Mouse (Mus musculus): ENCODE data around the gene Wdr46.
"Not testable (repeated sequence)": the region's sequence is repeated elsewhere in the genome, so short reads cannot be mapped to it uniquely, and the experiment has no call there.

Gene Wdr46

GRCm38 (mm10) chr17:33930280-33931158 lies 9.9 kb upstream of the Wdr46 start:
- DNase-seq, result peak; percentile 46

- DNase-seq, result no peak
Observed at GRCm38 (mm10) chr17:33931159-33931866, 9.1 kb upstream of the Wdr46 start.

DNA sequence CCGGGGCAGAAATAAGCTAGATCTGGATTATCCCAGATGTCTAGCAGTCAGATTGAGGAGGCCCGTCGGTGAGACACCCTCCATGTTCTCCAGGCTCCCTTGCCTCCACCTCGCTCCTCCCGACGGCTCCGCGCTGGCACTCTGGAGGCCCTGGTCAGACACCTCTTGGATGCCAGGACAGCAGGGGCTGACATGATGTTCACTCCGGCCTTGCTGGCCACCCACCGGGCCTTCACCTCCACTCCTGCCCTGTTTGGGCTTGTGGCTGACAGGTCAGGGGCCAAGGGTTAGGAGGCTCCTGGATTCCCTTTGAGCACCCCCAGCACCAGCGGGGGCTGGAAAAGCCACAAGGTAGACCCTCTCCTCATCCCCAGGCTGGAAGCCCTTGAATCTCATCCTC lies 8.5 kb upstream of the Wdr46 start:
- no peak for DNase-seq

GRCm38 (mm10) chr17:33932448-33932847 lies 8.0 kb upstream of the Wdr46 start:
- DNase-seq, result no peak

DNA sequence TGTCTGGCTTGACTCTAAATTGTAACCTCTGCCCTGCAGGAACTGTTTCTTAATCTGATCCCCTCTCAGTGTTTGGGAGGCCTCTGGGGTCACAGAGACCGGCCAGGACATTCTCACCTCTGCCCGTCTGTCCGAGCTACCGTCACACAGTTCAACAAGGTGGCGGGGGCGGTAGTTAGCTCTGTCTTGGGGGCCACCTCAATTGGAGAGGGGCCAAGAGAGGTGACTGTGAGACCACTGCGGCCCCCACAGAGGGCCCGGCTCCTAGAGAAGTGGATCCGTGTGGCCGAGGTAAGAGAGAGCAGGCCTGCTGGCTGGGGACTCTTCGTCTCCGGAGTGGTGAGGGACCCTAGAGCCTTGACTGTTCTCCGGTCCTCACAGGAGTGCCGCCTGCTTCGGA lies 7.5 kb upstream of the Wdr46 start:
- DNase-seq, result no peak

DNA sequence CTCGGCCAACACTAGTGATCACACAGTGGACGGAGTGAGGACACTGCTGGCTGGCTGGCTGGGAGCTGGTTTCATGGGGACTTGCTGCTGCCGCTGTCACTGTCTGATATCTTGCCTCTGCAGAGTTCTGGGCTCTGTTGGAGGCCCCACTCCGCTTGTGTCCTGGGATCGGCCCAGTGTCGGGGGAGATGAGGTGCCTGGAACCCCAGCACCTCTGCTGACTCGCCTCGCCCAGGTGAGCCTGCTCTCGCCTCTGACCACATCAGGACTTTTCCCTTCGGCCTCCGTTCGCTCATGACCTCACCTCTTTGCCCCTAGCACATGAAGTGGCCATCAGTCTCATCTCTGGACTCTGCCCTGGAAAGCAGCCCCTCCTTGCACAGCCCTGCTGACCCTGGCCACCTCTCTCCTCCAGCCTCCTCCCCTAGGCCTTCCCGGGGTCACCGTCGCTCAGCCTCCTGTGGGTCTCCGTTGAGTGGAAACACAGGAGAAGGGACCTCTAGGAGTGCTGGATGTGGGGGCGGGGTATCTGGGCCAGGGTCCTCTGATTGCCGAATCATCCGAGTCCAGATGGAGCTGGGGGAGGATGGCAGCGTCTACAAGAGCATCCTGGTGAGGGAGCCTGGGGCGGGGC lies 4.9 kb upstream of the Wdr46 start:
- DNase-seq, result no peak

DNA sequence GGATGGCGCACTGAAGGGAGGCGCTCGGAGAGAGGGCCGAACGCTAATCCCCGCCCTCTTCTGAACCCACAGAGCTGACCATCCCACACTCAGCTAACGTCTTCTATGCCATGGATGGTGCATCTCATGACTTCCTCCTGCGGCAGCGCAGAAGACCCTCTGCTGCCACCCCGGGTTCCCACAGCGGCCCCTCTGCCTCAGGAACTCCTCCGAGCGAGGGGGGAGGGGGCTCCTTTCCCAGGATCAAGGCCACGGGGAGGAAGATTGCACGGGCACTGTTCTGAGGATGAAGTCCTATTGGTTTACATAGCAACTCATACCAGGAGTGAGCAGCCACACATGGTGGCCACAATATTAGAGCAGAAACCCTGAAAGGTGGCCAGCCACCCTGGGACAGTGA lies 3.5 kb upstream of the Wdr46 start:
- DNase-seq, result no peak

DNA sequence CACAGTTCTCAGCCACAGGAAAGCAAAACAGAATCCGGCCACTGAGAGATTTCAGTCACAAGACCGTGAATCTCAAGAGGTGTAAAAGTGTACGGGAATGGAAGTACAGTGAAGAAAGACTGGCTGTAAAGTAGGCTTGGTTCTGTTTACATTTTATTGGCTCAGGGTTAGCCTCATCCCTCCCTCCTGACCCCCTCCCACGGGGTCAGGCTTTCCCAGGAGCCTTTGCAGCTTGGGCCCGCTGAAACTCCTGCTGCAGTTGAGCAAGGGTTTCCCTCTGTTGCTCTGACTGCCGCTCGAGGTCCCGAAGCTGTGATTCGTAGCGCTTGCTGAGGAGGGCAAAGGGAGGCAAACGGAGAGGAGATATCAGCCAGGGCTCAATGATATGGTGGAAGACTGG lies 1.7 kb upstream of the Wdr46 start:
- no peak for DNase-seq

GRCm38 (mm10) chr17:33940981-33941380 lies 521 bp downstream of the Wdr46 start:
- DNase-seq, result no peak

DNA sequence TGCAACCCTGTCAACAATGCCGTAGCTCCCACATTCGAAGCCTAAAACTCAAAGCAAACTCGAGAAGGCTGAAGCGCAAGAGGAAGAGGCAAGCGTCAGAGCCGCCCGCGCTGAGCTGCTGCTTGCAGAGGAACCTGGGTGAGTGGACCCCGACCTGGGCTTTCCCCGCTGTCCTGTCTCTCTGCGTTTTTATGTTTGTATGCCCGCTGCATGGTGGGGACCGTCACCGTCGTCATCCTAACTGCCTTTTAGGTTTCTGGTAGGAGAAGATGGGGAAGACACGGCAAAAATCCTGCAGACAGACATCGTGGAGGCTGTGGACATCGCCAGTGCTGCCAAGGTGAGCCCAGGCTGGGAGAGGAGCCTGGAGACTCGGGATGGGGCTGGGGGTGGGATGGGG lies 921 bp downstream of the Wdr46 start:
- DNase-seq, result no peak

GRCm38 (mm10) chr17:33943454-33943853 lies 3.0 kb downstream of the Wdr46 start:
- no peak for DNase-seq

DNA sequence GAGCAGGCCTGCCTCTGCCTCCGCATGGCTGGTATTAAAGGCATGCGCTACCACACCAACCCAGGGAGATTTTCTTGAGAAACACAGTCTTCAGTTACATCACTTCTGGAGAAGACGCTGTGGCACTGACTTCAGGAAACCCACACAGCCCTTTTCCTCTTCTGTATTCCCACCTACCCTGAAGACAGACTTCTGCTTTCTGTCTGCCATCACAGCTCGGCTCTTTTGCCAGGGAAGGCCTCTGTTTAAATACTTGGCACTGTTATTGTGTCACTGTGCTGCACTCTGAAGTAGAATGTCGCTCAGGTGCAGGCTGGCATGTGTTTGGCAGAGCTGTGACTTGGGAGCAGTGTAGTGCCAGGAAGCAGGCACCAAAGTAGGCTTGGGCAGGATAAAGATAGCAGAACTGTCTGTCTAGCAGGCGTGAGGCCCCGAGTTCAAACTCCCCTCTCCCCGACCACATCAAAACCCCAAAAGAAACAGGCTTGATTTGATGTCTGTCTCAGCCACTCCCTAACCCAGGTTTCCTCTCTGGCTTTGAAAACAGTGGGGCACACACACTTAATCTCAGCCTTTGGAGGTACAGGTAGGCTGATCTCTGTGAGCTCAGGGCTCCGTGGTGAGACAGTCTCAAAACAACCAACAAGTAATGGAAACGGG lies 7.1 kb downstream of the Wdr46 start:
- DNase-seq, result no peak

GRCm38 (mm10) chr17:33948090-33948904 lies 7.8 kb downstream of the Wdr46 start:
- no peak for DNase-seq

DNA sequence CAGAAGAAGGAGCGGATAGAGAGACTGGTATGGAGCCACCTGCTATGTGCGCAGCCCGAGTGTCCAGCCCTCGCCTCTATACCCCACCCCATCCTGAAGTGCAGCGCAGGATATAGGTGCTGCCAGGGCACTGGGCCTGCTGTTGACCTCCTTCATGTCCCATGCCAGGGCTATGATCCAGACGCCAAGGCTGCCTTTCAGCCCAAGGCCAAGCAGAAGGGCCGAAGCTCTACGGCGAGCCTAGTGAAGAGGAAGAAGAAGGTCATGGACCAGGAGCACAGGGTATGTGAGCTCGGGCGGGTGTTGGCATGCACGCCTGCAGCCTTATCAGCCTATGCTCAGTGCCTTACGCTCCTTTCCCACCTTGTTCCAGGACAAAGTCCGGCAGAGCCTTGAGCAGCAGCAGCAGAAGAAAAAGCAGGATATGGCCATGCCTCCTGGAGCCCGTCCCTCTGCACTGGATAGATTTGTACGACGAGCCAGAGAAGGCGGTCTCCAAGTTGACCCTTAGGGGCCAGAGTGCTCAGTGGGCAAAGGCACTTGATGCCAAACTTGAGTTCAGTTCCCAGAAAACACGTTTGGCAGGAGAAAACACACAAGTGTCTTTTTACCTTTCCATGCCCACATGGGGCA lies 8.6 kb downstream of the Wdr46 start:
- no peak for DNase-seq

GRCm38 (mm10) chr17:33950131-33950625 lies 9.7 kb downstream of the Wdr46 start:
- no peak for DNase-seq

GRCm38 (mm10) chr17:33951021-33951946 lies 10.8 kb downstream of the Wdr46 start, which contains the start of gene B3galt4:
TSS of gene B3galt4 (minus strand) at chr17:33951488.
- peak; percentile 93 for DNase-seq

DNA sequence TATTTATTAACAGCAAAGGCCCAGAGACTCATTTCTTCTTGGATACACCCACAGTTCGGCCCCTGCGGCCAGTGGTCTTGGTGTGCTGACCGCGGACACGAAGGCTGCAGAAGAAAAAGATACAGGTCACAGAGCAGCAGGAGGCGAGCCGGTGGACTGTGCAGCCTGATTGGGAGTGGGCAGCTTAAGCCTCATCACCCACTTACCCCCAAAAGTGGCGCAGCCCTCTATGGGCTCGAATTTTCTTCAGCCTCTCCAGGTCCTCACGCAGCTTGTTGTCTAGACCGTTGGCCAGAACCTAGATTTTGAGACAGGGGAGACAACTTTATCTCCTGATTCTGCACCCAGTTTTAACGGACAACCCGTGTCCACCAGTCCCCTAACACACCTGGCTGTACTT lies 11.6 kb downstream of the Wdr46 start:
- not testable (repeated sequence) for DNase-seq

GRCm38 (mm10) chr17:33952879-33953278 lies 12.4 kb downstream of the Wdr46 start:
- DNase-seq, result no peak

GRCm38 (mm10) chr17:33953310-33953709 lies 12.8 kb downstream of the Wdr46 start:
- no peak for DNase-seq

- no peak for DNase-seq
Observed at GRCm38 (mm10) chr17:33953961-33954565, 13.6 kb downstream of the Wdr46 start.
